Mouse (Mus musculus): ENCODE measurements at regions not wholly inside any gene's neighbourhood (a gene's known extent, or its start where the extent isn't known, plus 50 kb on each side); places are given as distances from the start of the nearest gene placed in this dataset.
A peak's percentile ranks its signal among the peaks of the same experiment; 100 is the strongest.
"Not testable (repeated sequence)": the region's sequence is repeated elsewhere in the genome, so short reads cannot be mapped to it uniquely, and the experiment has no call there.

GRCm38 (mm10) chr5:81878563-81878962 is 858.6 kb downstream of the Adgrl3 start:
- no peak for DNase-seq

GRCm38 (mm10) chr5:81893358-81893757 is 873.4 kb downstream of the Adgrl3 start:
- DNase-seq = no peak

DNA sequence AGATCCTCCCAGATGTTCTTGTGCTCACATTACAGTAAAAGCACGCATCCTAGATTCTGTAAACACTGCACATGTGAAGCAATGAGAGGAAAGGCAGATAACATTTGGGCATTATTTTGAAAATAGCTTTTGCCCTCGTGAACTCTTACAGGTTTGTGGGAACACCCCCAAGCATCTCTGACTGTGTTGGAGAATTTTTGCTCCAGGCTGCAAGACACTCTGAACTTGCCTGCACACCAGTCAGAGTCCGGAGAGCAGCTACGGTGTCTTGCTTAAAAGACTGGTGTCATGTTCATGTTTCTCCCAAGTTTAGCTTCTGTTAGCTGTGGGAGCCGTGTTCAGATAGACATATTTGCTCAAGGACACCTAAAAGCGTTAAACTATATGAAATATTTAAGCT is 889.4 kb downstream of the Adgrl3 start:
- no peak for DNase-seq

- DNase-seq = no peak
These were observed 890.0 kb downstream of the Adgrl3 start for GRCm38 (mm10) chr5:81909964-81910363.

DNA sequence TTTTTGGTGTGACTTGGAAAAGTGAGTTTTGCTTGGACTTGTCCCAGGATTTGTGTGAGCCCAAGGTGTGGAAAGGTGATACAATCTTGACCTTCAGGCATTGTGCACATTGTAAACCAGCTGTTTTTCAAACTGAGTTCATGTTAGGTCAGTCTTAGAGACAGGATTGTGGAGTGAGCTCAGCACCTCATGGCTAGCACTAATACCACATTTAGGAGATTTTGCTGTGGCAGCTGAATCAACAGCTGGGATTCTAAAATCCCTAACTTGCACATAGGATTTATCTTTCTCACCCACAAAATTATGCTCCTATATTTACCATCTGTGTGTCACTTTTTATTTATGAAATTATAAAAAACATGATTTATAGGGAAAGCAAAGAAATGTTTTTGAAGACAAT is 896.7 kb downstream of the Adgrl3 start:
- no peak for DNase-seq

DNA sequence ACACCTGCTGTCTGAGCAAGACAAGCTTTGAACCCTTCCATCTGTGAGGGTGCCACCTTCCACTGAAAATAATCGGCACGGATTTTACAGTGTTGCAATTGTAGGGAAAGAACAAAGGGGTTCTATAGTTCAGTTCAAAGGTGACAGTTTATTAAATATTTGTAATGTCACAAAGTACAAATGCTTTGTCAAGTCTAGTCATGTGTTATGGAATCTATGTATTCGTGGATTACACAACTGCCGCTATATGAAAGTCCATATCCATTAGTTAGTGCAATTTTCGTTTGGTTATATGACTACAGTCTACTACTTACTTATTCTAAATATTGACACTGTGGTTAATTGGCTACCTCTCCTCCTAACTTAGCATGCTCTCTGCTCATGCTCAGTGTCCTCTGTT is 920.9 kb downstream of the Adgrl3 start:
- DNase-seq = no peak

- no peak for DNase-seq
These were observed 950.0 kb downstream of the Adgrl3 start for GRCm38 (mm10) chr5:81969685-81970524.

DNA sequence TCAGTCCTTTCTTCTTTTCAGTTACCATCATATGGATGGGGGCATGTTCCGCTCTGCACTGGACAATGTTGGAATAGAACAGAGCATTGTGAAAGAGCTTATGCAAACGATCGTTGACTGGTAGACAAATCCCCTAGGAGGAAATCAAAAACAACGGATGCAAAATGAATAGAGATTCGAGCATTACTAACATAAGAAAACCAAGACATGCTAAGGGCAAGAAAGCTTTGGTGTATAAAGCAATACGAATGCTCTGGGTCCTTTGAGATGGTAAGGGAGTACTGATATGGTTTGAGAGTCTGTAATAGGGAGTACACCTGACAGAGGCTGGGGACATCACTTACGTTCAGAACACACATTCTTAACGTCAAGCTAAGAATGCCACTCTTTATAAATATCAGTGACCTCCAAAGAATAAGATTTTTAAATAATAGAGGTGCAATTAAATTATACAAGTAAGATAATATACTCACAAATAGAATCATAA is 950.6 kb downstream of the Adgrl3 start:
- no peak for DNase-seq

GRCm38 (mm10) chr5:81976515-81976914 is 956.6 kb downstream of the Adgrl3 start:
- no peak for DNase-seq

- no peak for DNase-seq
These were observed 963.4 kb downstream of the Adgrl3 start for GRCm38 (mm10) chr5:81983351-81983750.

GRCm38 (mm10) chr5:81988069-81988468 is 968.1 kb downstream of the Adgrl3 start:
- no peak for DNase-seq

DNA sequence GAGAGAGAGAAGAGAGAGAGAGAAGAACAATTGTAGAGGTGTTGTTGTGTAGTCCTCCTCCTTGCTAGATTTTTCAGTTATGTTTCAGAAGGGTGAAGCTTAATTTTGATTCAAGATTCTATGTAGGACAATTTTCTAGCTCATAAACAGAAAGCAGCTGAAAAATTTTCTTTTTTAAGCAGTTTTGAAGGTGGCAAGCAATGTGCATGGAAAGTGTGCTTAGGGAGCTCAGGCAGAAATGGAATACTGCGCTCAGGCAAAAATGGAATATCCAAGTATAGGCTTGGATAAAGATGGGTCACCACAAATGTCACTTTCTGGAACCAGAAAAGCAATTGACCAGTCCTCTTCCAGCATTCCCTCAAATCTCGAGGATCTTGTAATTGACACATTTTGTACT is 988.0 kb downstream of the Adgrl3 start:
- DNase-seq = no peak

DNA sequence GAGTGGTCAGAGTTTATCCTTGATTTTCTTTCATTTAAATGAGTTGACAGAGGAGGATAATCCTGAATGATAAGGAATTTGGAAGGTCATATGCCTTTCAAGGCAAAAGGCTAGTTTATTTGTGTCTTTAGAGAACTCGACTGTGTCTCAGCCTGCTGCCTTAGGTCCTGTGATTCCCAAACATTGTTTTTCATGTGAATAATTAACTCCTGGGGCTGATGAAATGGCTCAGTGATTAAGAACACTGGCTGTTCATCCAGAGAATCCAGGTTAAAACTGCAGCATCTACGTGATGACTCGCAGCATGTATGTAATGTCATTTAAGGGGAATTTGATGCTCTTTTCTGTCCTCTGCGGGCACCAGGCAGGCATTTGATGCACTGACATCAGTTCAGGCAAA is 1004.2 kb downstream of the Adgrl3 start:
- no peak for DNase-seq

DNA sequence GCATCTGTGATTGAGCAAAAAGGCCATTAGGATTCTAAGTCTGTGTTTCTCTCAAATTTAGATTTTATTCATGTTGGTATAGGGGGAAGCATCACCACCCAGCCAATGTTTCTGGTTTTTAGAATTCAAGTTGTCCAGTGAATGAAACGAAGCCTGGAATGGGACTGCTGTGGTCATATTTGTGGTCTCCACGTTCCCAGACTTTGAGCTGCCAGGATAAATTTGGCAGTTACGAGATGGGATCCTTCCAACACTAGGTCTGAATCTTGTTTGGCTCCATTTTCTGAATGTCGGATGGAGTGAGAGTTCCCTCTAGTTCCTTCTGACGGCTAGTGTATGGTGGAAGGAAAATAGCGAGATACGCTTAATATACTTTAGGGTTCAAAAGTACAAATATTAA is 1014.8 kb downstream of the Adgrl3 start:
- peak; percentile 1 for DNase-seq

- no peak for DNase-seq
These were observed 1026.2 kb downstream of the Adgrl3 start for GRCm38 (mm10) chr5:82046106-82046505.

DNA sequence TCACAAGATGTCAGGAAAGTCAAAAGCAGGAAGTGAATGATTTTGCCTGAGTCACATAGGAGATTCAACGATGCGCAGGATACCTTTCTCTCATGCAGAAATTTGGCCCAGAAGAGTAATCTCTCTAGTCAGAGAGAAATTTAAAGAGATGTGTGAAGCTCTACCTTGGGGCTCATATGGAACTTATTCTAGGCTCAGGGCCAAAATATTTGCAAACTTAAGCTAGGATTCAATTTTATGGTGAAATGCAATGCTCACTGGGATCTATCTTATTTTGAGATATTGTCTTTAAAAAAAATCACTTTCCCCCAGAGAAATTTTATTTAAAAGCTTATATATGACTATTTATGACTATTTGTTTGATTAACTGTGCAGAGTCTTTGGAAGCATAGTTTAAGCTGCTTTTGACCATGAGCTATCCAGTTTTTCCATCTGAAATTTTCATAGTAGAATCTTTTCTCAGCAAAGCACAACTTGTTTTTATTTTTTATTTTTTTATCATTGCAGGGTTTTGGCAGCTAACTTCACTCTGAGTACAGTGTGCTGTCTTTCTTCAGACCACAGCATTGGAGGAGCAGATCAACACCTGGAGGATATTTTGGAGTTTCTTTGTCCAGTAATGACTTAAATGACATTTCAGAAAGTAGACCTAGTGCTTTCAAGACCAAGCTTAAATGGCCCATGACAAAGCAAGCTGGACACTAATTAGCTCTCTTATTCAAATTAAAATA is 1039.3 kb downstream of the Adgrl3 start:
- no peak for DNase-seq

DNA sequence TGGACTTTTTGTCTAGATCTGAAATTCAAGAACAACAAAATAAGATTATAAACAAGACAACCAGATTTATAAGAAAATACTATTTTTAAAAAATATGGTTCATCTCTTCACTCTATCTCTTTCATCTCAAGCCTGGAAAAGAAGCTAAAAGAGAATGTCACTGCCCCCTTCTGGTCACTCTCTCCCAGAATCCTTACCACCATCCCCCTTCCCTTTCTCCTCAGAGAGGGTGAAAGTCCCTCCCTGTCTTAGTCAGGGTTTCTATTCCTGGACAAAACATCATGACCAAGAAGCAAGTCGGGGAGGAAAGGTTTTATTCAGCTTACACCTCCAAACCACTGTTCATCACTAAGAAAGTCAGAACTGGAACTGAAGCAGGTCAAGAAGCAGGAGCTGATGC is 1040.7 kb downstream of the Adgrl3 start:
- DNase-seq = peak; percentile 4

- DNase-seq = not testable (repeated sequence)
These were observed 1049.3 kb downstream of the Adgrl3 start for GRCm38 (mm10) chr5:82069221-82069620.

DNA sequence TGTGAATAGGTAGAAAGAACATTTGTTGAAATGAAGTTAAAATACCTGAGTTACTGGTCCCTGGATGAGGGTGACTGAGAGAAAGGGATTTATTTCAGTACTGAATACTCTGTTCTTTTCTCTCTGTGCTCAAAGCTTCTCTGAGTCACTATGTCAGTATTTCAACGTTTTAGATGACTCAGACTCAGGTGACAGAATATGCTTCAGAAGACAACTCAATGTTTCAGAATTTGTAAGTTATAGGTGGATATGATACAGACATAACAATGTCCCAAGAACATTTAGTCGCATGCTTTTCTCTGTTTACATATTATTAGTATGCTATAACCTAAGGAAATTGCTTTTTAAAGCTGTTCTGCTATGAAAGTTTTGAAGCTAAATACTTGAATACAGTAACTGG is 1069.5 kb downstream of the Adgrl3 start:
- no peak for DNase-seq

- no peak for DNase-seq
These were observed 1083.3 kb downstream of the Adgrl3 start for GRCm38 (mm10) chr5:82103056-82103807.

DNA sequence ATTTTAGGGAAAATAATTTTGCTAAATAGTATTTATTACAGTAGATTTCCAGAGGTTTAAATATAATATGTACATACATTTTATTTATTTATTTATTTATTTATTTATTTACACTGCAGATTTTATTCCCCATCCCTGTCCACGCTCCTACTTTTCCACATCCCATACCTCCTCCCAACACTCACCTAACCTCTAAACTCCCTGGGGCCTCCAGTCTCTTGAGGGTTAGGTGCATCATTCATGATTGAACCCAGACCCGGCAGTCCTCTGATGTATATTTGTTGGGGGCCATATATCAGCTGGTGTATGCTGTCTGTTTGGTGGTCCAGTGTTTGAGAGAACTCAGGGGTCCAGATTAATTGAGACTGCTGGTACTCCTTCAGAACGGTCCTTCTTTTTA is 1083.9 kb downstream of the Adgrl3 start:
- no peak for DNase-seq

DNA sequence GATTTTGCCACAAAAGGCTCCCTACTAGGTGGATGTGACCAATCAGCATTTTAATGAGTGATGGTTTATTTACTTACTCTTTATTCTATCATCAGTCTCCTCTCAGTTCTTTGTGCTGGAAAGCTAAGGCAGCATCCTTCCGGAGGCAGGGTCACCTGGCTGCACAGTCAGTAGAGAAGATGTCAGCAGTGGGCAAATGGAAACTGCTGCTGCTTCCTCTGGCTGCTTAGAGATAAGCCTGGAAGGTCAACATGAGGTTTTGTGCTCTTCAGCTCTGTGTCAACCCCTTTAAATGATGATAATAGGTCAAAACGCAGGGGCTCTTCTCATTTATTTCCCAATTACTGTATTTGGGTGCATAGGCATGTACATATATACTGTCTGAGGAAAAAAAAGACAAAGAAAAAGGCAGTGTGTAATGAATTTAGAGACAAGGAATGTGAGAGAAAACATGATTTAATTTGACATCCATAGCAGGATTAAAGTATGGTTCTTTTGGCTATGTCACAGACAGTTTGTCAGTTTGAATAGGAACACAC is 1106.1 kb downstream of the Adgrl3 start:
- no peak for DNase-seq

- no peak for DNase-seq
These were observed 1122.1 kb downstream of the Adgrl3 start for GRCm38 (mm10) chr5:82142063-82142462.
